Mouse (Mus musculus) E14TG2a.4 (cell line): Measurements from ENCODE around the gene Whrn.

Experiments
- H3K27me3 ChIP-seq: 2 replicates; pipeline ENCODE4 v1.6.1; 2014; ENCODE audit warnings: low read length, control low read depth; ENCODE audit not compliant: insufficient read depth
- H3K36me3 ChIP-seq: 2 replicates; pipeline ENCODE4 v1.6.1; 2014; ENCODE audit warnings: low read length, control low read depth; ENCODE audit not compliant: insufficient read depth
- H3K4me1 ChIP-seq: replicated peaks from 2 replicates; pipeline ENCODE4 v1.6.1; 2014; ENCODE audit warnings: low read depth, low read length, control low read depth
- H3K4me3 ChIP-seq: replicated peaks from 2 replicates; pipeline ENCODE4 v1.5.1; 2014; ENCODE audit warnings: mild to moderate bottlenecking, low read length
- H3K9me3 ChIP-seq: 2 replicates; pipeline ENCODE4 v1.6.1; 2014; ENCODE audit warnings: low read length, control low read depth
- CTCF ChIP-seq: conservative IDR thresholded peaks from 2 replicates; pipeline ENCODE4 v1.5.1; 2014; ENCODE audit warnings: low read length
- NANOG ChIP-seq: IDR thresholded peaks from 2 replicates; pipeline ENCODE4 v1.6.1; 2014; ENCODE audit warnings: borderline replicate concordance, low read length, mixed read lengths
- POU5F1 ChIP-seq: IDR thresholded peaks from 2 replicates; pipeline ENCODE4 v1.6.1; 2014; ENCODE audit warnings: low read length, borderline replicate concordance

Whrn gene

GRCm38 (mm10) chr4:63397981-63398537 lies 97.7 kb downstream of the Whrn start:
- Histone ChIP-seq H3K4me3 (no peak overlapping the region), H3K36me3 (peaks cover 56% of the 10 kb centered on the region), H3K9me3 (peaks cover 30% of the 10 kb centered on the region), H3K27me3 (no peaks in the 10 kb centered on the region), H3K4me1 (peaks cover 23% of the 10 kb centered on the region)
- TF ChIP-seq CTCF (no peak), POU5F1 (no peak), NANOG (no peak)

GRCm38 (mm10) chr4:63391322-63391721 lies 104.5 kb downstream of the Whrn start:
- Histone ChIP-seq H3K9me3 (0 out of 2 replicates have a peak, but pooled peaks cover 3% of the 10 kb centered on the region), H3K4me3 (no peak overlapping the region), H3K36me3 (peaks cover 52% of the 10 kb centered on the region), H3K4me1 (peaks cover 64% of the 10 kb centered on the region), H3K27me3 (no peaks in the 10 kb centered on the region)
- TF ChIP-seq NANOG (no peak), POU5F1 (no peak), CTCF (no peak)

- H3K9me3 ChIP-seq: no peaks in the 10 kb centered on the region
- no peak overlapping the region for H3K4me3 ChIP-seq
- H3K4me1 ChIP-seq: peaks cover 64% of the 10 kb centered on the region
- no peaks in the 10 kb centered on the region for H3K27me3 ChIP-seq
- H3K36me3 ChIP-seq: peaks cover 48% of the 10 kb centered on the region
- TF ChIP-seq CTCF (no peak), NANOG (no peak), POU5F1 (no peak)
These were observed 105.8 kb downstream of the Whrn start for GRCm38 (mm10) chr4:63389887-63390528.

- no peaks in the 10 kb centered on the region for H3K9me3 ChIP-seq
- H3K4me1 ChIP-seq: peaks cover 58% of the 10 kb centered on the region
- no peak for TF ChIP-seq POU5F1
- TF ChIP-seq NANOG: no peak
- TF ChIP-seq CTCF: no peak
- H3K36me3 ChIP-seq: peaks cover 41% of the 10 kb centered on the region
- H3K27me3 ChIP-seq: no peaks in the 10 kb centered on the region
- H3K4me3 ChIP-seq: no peak overlapping the region
These were observed 106.5 kb downstream of the Whrn start for GRCm38 (mm10) chr4:63389121-63389886.

- TF ChIP-seq CTCF (no peak), POU5F1 (no peak), NANOG (no peak)
These were observed 107.8 kb downstream of the Whrn start for GRCm38 (mm10) chr4:63388029-63388428.

GRCm38 (mm10) chr4:63385784-63386183 lies 110.0 kb downstream of the Whrn start:
- Histone ChIP-seq H3K36me3 (peaks cover 44% of the 10 kb centered on the region), H3K9me3 (no peaks in the 10 kb centered on the region), H3K4me1 (peaks cover 44% of the 10 kb centered on the region), H3K4me3 (no peak overlapping the region), H3K27me3 (no peaks in the 10 kb centered on the region)
- TF ChIP-seq CTCF: no peak
- TF ChIP-seq POU5F1: no peak
- no peak for TF ChIP-seq NANOG

More at GRCm38 (mm10) chr4:63388029-63388428, 107.8 kb downstream of the Whrn start:
- no peaks in the 10 kb centered on the region for H3K27me3 ChIP-seq
- peaks cover 29% of the 10 kb centered on the region for H3K36me3 ChIP-seq
- no peak overlapping the region for H3K4me3 ChIP-seq
- no peaks in the 10 kb centered on the region for H3K9me3 ChIP-seq
- H3K4me1 ChIP-seq: peaks cover 56% of the 10 kb centered on the region

GRCm38 (mm10) chr4:63385253-63385652 lies 110.5 kb downstream of the Whrn start:
- Histone ChIP-seq H3K27me3 (no peaks in the 10 kb centered on the region), H3K9me3 (no peaks in the 10 kb centered on the region), H3K4me3 (no peak overlapping the region), H3K4me1 (peaks cover 38% of the 10 kb centered on the region), H3K36me3 (peaks cover 49% of the 10 kb centered on the region)
- no peak for TF ChIP-seq POU5F1
- no peak for TF ChIP-seq CTCF
- no peak for TF ChIP-seq NANOG

GRCm38 (mm10) chr4:63384262-63384661 lies 111.5 kb downstream of the Whrn start:
- peaks cover 59% of the 10 kb centered on the region for H3K36me3 ChIP-seq
- H3K9me3 ChIP-seq: no peaks in the 10 kb centered on the region
- no peak overlapping the region for H3K4me3 ChIP-seq
- no peak for TF ChIP-seq POU5F1
- no peak for TF ChIP-seq CTCF
- no peak for TF ChIP-seq NANOG
- peaks cover 29% of the 10 kb centered on the region for H3K4me1 ChIP-seq
- H3K27me3 ChIP-seq: no peaks in the 10 kb centered on the region
